Mouse (Mus musculus): ENCODE data around the gene Slc35f2. TPM values are rescaled to one million over a fixed set of nuclear protein-coding genes. Genes with fewer than 3 reads are reported as not detected.
A peak's percentile ranks its signal among the peaks of the same experiment; 100 is the strongest.

Gene Slc35f2
- polyA plus RNA-seq (2014; fragmentation: Nextera tagmentation; extraction: Ambion mirVana): 7.1 and 7.3 TPM in 2 replicates

- H3K27ac ChIP-seq (replicated peaks; ENCODE audit: low read depth, low read length): no peak within 1 kb of the TSS
These were observed at the start of gene Slc35f2 for GRCm38 (mm10) chr9:53771344-53772021. Slc35f2 (plus strand) TSS chr9:53771538.

GRCm38 (mm10) chr9:53740829-53741404, 30.4 kb upstream of the Slc35f2 start:
- Histone ChIP-seq H3K27me3 (ENCODE audit: control insufficient read depth, insufficient read depth, low read length) (no peaks in the 10 kb centered on the region), H3K4me3 (replicated peaks; ENCODE audit: low read depth, low read length) (no peak overlapping the region), H3K27ac (replicated peaks; ENCODE audit: low read depth, low read length) (no peak overlapping the region), H3K4me2 (ENCODE audit: low read length) (no peak overlapping the region), H3K9me3 (ENCODE audit: control insufficient read depth, low read length) (no peaks in the 10 kb centered on the region), H3K9ac (replicated peaks; ENCODE audit: low read length) (no peak overlapping the region), H3K4me1 (ENCODE audit: control insufficient read depth, insufficient read depth, low read length) (no peaks in the 10 kb centered on the region), H3K36me3 (ENCODE audit: control insufficient read depth, insufficient read depth, low read length) (no peaks in the 10 kb centered on the region)
- WGBS: 63% methylated on average over 3 of the region's 3 CpGs
- DNase-seq (no peak), ATAC-seq (ENCODE audit: low FRiP score, low TSS enrichment) (no peak)

More at GRCm38 (mm10) chr9:53771344-53772021, at the start of gene Slc35f2:
- Histone ChIP-seq H3K36me3 (ENCODE audit: control insufficient read depth, insufficient read depth, low read length) (no peaks in the 10 kb centered on the region), H3K4me2 (ENCODE audit: low read length) (peak within 1 kb of the TSS; percentile 98), H3K4me1 (ENCODE audit: control insufficient read depth, insufficient read depth, low read length) (peaks cover 7% of the 10 kb centered on the region; the same call in 1 of the 2 replicates), H3K4me3 (replicated peaks; ENCODE audit: low read depth, low read length) (peak within 1 kb of the TSS; percentile 61), H3K9ac (replicated peaks; ENCODE audit: low read length) (peak within 1 kb of the TSS; percentile 59), H3K9me3 (ENCODE audit: control insufficient read depth, low read length) (0 out of 2 replicates have a peak, but pooled peaks cover 5% of the 10 kb centered on the region), H3K27me3 (ENCODE audit: control insufficient read depth, insufficient read depth, low read length) (peaks cover 33% of the 10 kb centered on the region)
- DNase-seq (peak; percentile 78), ATAC-seq (ENCODE audit: low FRiP score, low TSS enrichment) (peak; percentile 73)
- under 1% methylated on average over 50 of the region's 50 CpGs for WGBS

GRCm38 (mm10) chr9:53750411-53750810, 20.9 kb upstream of the Slc35f2 start:
- Histone ChIP-seq H3K27ac (replicated peaks; ENCODE audit: low read depth, low read length) (no peak overlapping the region), H3K9ac (replicated peaks; ENCODE audit: low read length) (no peak overlapping the region), H3K4me2 (ENCODE audit: low read length) (no peak overlapping the region), H3K9me3 (ENCODE audit: control insufficient read depth, low read length) (no peaks in the 10 kb centered on the region), H3K36me3 (ENCODE audit: control insufficient read depth, insufficient read depth, low read length) (no peaks in the 10 kb centered on the region), H3K27me3 (ENCODE audit: control insufficient read depth, insufficient read depth, low read length) (no peaks in the 10 kb centered on the region), H3K4me1 (ENCODE audit: control insufficient read depth, insufficient read depth, low read length) (no peaks in the 10 kb centered on the region), H3K4me3 (replicated peaks; ENCODE audit: low read depth, low read length) (no peak overlapping the region)
- 88% methylated on average over 13 of the region's 13 CpGs for WGBS
- DNase-seq (no peak), ATAC-seq (ENCODE audit: low FRiP score, low TSS enrichment) (no peak)

GRCm38 (mm10) chr9:53750899-53751298, 20.4 kb upstream of the Slc35f2 start:
- DNase-seq (peak; percentile 9), ATAC-seq (ENCODE audit: low FRiP score, low TSS enrichment) (no peak)
- Histone ChIP-seq H3K27me3 (ENCODE audit: control insufficient read depth, insufficient read depth, low read length) (no peaks in the 10 kb centered on the region), H3K4me1 (ENCODE audit: control insufficient read depth, insufficient read depth, low read length) (no peaks in the 10 kb centered on the region), H3K4me2 (ENCODE audit: low read length) (no peak overlapping the region), H3K27ac (replicated peaks; ENCODE audit: low read depth, low read length) (no peak overlapping the region), H3K9me3 (ENCODE audit: control insufficient read depth, low read length) (no peaks in the 10 kb centered on the region), H3K36me3 (ENCODE audit: control insufficient read depth, insufficient read depth, low read length) (no peaks in the 10 kb centered on the region), H3K9ac (replicated peaks; ENCODE audit: low read length) (no peak overlapping the region), H3K4me3 (replicated peaks; ENCODE audit: low read depth, low read length) (no peak overlapping the region)
- WGBS: 48% methylated on average over 5 of the region's 5 CpGs

GRCm38 (mm10) chr9:53754801-53755200, 16.5 kb upstream of the Slc35f2 start:
- no peak overlapping the region for H3K27ac ChIP-seq (replicated peaks; ENCODE audit: low read depth, low read length)
- no peak overlapping the region for H3K9ac ChIP-seq (replicated peaks; ENCODE audit: low read length)
- no peak overlapping the region for H3K4me3 ChIP-seq (replicated peaks; ENCODE audit: low read depth, low read length)
- no peaks in the 10 kb centered on the region for H3K27me3 ChIP-seq (ENCODE audit: control insufficient read depth, insufficient read depth, low read length)
- no peaks in the 10 kb centered on the region for H3K4me1 ChIP-seq (ENCODE audit: control insufficient read depth, insufficient read depth, low read length)
- DNase-seq: no peak
- no peak overlapping the region for H3K4me2 ChIP-seq (ENCODE audit: low read length)
- H3K36me3 ChIP-seq (ENCODE audit: control insufficient read depth, insufficient read depth, low read length): no peaks in the 10 kb centered on the region
- no peak for ATAC-seq (ENCODE audit: low FRiP score, low TSS enrichment)
- no peaks in the 10 kb centered on the region for H3K9me3 ChIP-seq (ENCODE audit: control insufficient read depth, low read length)

- WGBS: 96% methylated on average over 2 of the region's 2 CpGs
- Histone ChIP-seq H3K9ac (replicated peaks; ENCODE audit: low read length) (no peak overlapping the region), H3K27me3 (ENCODE audit: control insufficient read depth, insufficient read depth, low read length) (no peaks in the 10 kb centered on the region), H3K27ac (replicated peaks; ENCODE audit: low read depth, low read length) (no peak overlapping the region), H3K36me3 (ENCODE audit: control insufficient read depth, insufficient read depth, low read length) (no peaks in the 10 kb centered on the region), H3K4me1 (ENCODE audit: control insufficient read depth, insufficient read depth, low read length) (no peaks in the 10 kb centered on the region), H3K4me3 (replicated peaks; ENCODE audit: low read depth, low read length) (no peak overlapping the region), H3K4me2 (ENCODE audit: low read length) (no peak overlapping the region), H3K9me3 (ENCODE audit: control insufficient read depth, low read length) (no peaks in the 10 kb centered on the region)
- DNase-seq (no peak), ATAC-seq (ENCODE audit: low FRiP score, low TSS enrichment) (no peak)
These were observed 13.2 kb upstream of the Slc35f2 start for GRCm38 (mm10) chr9:53758142-53758541.

- no peak overlapping the region for H3K4me2 ChIP-seq (ENCODE audit: low read length)
- DNase-seq: no peak
- ATAC-seq (ENCODE audit: low FRiP score, low TSS enrichment): no peak
- WGBS: 88% methylated on average over 8 of the region's 8 CpGs
- H3K36me3 ChIP-seq (ENCODE audit: control insufficient read depth, insufficient read depth, low read length): no peaks in the 10 kb centered on the region
- no peak overlapping the region for H3K4me3 ChIP-seq (replicated peaks; ENCODE audit: low read depth, low read length)
- H3K27ac ChIP-seq (replicated peaks; ENCODE audit: low read depth, low read length): no peak overlapping the region
- H3K9me3 ChIP-seq (ENCODE audit: control insufficient read depth, low read length): 0 out of 2 replicates have a peak, but pooled peaks cover 5% of the 10 kb centered on the region
- H3K27me3 ChIP-seq (ENCODE audit: control insufficient read depth, insufficient read depth, low read length): no peaks in the 10 kb centered on the region
- no peaks in the 10 kb centered on the region for H3K4me1 ChIP-seq (ENCODE audit: control insufficient read depth, insufficient read depth, low read length)
- H3K9ac ChIP-seq (replicated peaks; ENCODE audit: low read length): no peak overlapping the region
These were observed 6.6 kb upstream of the Slc35f2 start for GRCm38 (mm10) chr9:53764697-53765096.

- Histone ChIP-seq H3K36me3 (ENCODE audit: control insufficient read depth, insufficient read depth, low read length) (no peaks in the 10 kb centered on the region), H3K27me3 (ENCODE audit: control insufficient read depth, insufficient read depth, low read length) (peaks cover 29% of the 10 kb centered on the region), H3K4me2 (ENCODE audit: low read length) (no peak overlapping the region), H3K4me3 (replicated peaks; ENCODE audit: low read depth, low read length) (no peak overlapping the region), H3K4me1 (ENCODE audit: control insufficient read depth, insufficient read depth, low read length) (peaks cover 7% of the 10 kb centered on the region; the same call in 1 of the 2 replicates), H3K27ac (replicated peaks; ENCODE audit: low read depth, low read length) (no peak overlapping the region), H3K9me3 (ENCODE audit: control insufficient read depth, low read length) (0 out of 2 replicates have a peak, but pooled peaks cover 5% of the 10 kb centered on the region), H3K9ac (replicated peaks; ENCODE audit: low read length) (no peak overlapping the region)
- ATAC-seq (ENCODE audit: low FRiP score, low TSS enrichment) (no peak), DNase-seq (no peak)
- WGBS: 83% methylated on average over 5 of the region's 5 CpGs
These were observed 2.9 kb upstream of the Slc35f2 start for GRCm38 (mm10) chr9:53768486-53768885.

Data from midbrain, embryonic 14.5 days (tissue).